In genomic region chr17:26994410-26994809, GRCm38 (mm10) we compare ENCODE assay signal across 9 mouse cellular contexts. TPM values are rescaled to one million over a fixed set of nuclear protein-coding genes. Genes with fewer than 3 reads are reported as not detected.
DNase-seq lines count a peak whose midpoint lies in the region; ATAC-seq lines count a peak whose summit lies in the region.
"Had no signal": no experiment of that assay in that cellular context is flagged by ENCODE, and none has a peak within 500 bp of the region (broad histone marks: within the 10 kb centered on the region; RNA-seq: fewer than 3 reads in every experiment).

No protein-coding gene starts in this region.

- H3K4me1 ChIP-seq in kidney, embryonic 15.5 days: peaks cover 6% of the 10 kb centered on the region
- H3K4me1 ChIP-seq in brown adipose tissue, adult 24 weeks (ENCODE audit: control insufficient read depth, insufficient read depth, insufficient read length, low read length): peaks cover 3% of the 10 kb centered on the region; the same call in 1 of the 2 replicates

- no peak overlapping the region for H3K4me3 ChIP-seq in kidney, embryonic 15.5 days (replicated peaks)
- peak overlapping the region; percentile 29 for H3K4me3 ChIP-seq in brown adipose tissue, adult 24 weeks (ENCODE audit: insufficient read depth, low read depth, low read length)

- H3K9me3 ChIP-seq in kidney, embryonic 15.5 days (replicated peaks): no peaks in the 10 kb centered on the region
- H3K9me3 ChIP-seq: G1E had no signal

- H3K27ac ChIP-seq in kidney, embryonic 15.5 days: no peak overlapping the region
- H3K27ac ChIP-seq in brown adipose tissue, adult 24 weeks (replicated peaks; ENCODE audit: low read depth, low read length): peak overlapping the region; percentile 51

- H3K36me3 ChIP-seq in kidney, embryonic 15.5 days: no peaks in the 10 kb centered on the region
- H3K36me3 ChIP-seq: G1E had no signal

- H3K9ac ChIP-seq in kidney, embryonic 15.5 days: no peak overlapping the region

- no peak overlapping the region for H3K4me2 ChIP-seq in kidney, embryonic 15.5 days

- 67% methylated on average over 14 of the region's 14 CpGs for WGBS in kidney, embryonic 15.5 days

- no peak for ATAC-seq in kidney, embryonic 15.5 days (replicated peaks; ENCODE audit: low FRiP score)

- H3K27me3 ChIP-seq in kidney, embryonic 15.5 days: no peaks in the 10 kb centered on the region

- intact Hi-C loops in heart, postnatal 36 days (cut with DNase I): no loop called here

- DNase-seq in kidney, adult 11 months: peak; percentile 54
- peak; percentile 64 to 71 for DNase-seq in heart, postnatal 36 days
- peak; percentile 83 for DNase-seq in lung, postnatal 14 days
- no peak for DNase-seq in right cerebral cortex, adult 2 months (ENCODE audit: low spot score in 2 of 2)
- DNase-seq in right cerebral cortex, adult 18-20 months: no peak
- no peak for DNase-seq in cerebellum, adult 18-20 months

RNA-seq across cellular contexts. Expression of gene Zbtb9, which starts 21.4 kb away (rescaled TPM):
- 18.4 and 20.0 TPM in 2 replicates for polyA plus RNA-seq in kidney, embryonic 15.5 days (2015; fragmentation: Nextera tagmentation; extraction: Ambion mirVana)
- polyA plus RNA-seq in brown adipose tissue, adult 24 weeks (2012; ENCODE audit: insufficient read depth, insufficient read length, missing spikeins): 2.4 and 3.0 TPM in 2 replicates
- 1 to 10 TPM; 2.1 to 2.6 TPM for total RNA-seq in heart, postnatal 36 days (2021)

RNA-seq across cellular contexts. Expression of gene Bak1, which starts 34.4 kb away (rescaled TPM):
- polyA plus RNA-seq in kidney, embryonic 15.5 days (2015; fragmentation: Nextera tagmentation; extraction: Ambion mirVana): 7.1 and 8.5 TPM in 2 replicates
- polyA plus RNA-seq in brown adipose tissue, adult 24 weeks (2012; ENCODE audit: insufficient read depth, insufficient read length, missing spikeins): 29.3 and 35.0 TPM in 2 replicates
- 10 to 100 TPM; 20.0 to 21.2 TPM for total RNA-seq in heart, postnatal 36 days (2021)

RNA-seq across cellular contexts. Expression of gene Syngap1, which starts 53.4 kb away (rescaled TPM):
- 1.9 and 2.0 TPM in 2 replicates for polyA plus RNA-seq in kidney, embryonic 15.5 days (2015; fragmentation: Nextera tagmentation; extraction: Ambion mirVana)
- polyA plus RNA-seq in brown adipose tissue, adult 24 weeks (2012; ENCODE audit: insufficient read depth, insufficient read length, missing spikeins): 1.1 and 1.6 TPM in 2 replicates
- total RNA-seq in heart, postnatal 36 days (2021): 1 to 10 TPM; 4.1 to 6.4 TPM

RNA-seq across cellular contexts. Expression of gene Cuta, which starts 55.0 kb away (rescaled TPM):
- 192 and 203 TPM in 2 replicates for polyA plus RNA-seq in kidney, embryonic 15.5 days (2015; fragmentation: Nextera tagmentation; extraction: Ambion mirVana)
- polyA plus RNA-seq in brown adipose tissue, adult 24 weeks (2012; ENCODE audit: insufficient read depth, insufficient read length, missing spikeins): 142 and 151 TPM in 2 replicates
- total RNA-seq in heart, postnatal 36 days (2021): 10 to 100 TPM; 86.2 to 90.3 TPM

Comparison
In these comparisons a context has a peak if more than half of its experiments do, and no peak if none do; other contexts are left out.
1. DNase-seq: peak in kidney, adult 11 months (single experiment), heart, postnatal 36 days (2 of 2) and lung, postnatal 14 days (single experiment); none in right cerebral cortex, adult 2 months (0 of 2), right cerebral cortex, adult 18-20 months (single experiment) and cerebellum, adult 18-20 months (0 of 2).